Comparison of ENCODE assay signal across 8 mouse cellular contexts in the genomic region with DNA sequence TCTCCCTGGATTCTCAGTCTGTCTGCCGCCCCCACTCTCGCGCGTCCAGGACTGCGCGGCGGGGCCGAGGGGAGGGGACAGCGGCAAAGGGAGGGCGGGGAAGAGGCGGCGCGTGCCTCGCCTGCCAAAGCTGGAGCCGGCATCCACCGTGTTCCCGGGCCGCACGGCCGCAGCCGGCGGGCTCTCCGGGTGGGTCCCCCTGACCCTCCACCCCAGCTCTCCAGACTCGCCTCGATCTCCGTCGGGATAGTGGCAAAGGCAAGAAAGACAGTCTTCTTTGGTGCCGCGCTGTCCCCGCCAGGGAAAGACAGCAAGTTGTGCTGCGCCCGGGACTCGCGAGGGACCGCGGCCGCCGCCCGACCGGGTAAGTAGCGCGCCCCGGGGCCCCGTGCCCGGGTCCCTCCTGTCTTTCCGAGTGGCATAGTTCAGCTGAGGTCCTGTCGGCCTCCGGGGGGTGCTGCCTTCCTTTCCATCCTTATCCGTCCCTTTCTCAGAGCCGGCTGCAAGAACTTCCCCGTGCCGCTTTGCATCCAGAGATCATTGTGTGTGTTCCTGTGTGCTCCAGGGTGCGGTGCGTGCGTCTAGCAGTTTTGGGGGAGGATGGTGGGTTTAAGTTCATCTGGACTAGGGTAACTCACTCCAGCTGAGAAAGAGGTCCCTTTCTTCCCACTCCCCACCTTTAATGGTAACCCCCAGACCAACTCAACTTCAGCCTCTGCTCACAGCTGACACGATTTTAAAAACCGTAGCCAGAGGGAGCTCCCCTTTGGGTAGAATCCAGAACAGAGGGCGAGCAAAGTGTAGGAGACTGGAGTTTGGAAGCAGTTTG. TPM values are rescaled to one million over a fixed set of nuclear protein-coding genes. Genes with fewer than 3 reads are reported as not detected.
DNase-seq lines count a peak whose midpoint lies in the region; ATAC-seq and TF ChIP-seq lines count a peak whose summit lies in the region.

A gene (plus strand): TSS at position 118 of the 829 bp plus-strand sequence.

- peak within 1 kb of the TSS; percentile 58 for H3K27ac ChIP-seq in embryonic facial prominence, embryonic 15.5 days (replicated peaks)
- peak within 1 kb of the TSS; percentile 92 for H3K27ac ChIP-seq in heart, embryonic 10.5 days
- H3K27ac ChIP-seq in kidney, embryonic 15.5 days, result peak within 1 kb of the TSS; percentile 72
- no peak within 1 kb of the TSS for H3K27ac ChIP-seq in liver, embryonic 11.5 days (ENCODE audit: low read depth, low read length)

- WGBS in embryonic facial prominence, embryonic 15.5 days, result under 1% methylated on average over 58 of the region's 58 CpGs
- under 1% methylated on average over 58 of the region's 58 CpGs for WGBS in heart, embryonic 10.5 days
- under 1% methylated on average over 58 of the region's 58 CpGs for WGBS in kidney, embryonic 15.5 days
- WGBS in liver, embryonic 11.5 days, result under 1% methylated on average over 51 of the region's 58 CpGs

- peak; percentile 50 for TF ChIP-seq CTCF in C2C12 (IDR thresholded peaks at IDR 0.05; ENCODE audit: control insufficient read depth, insufficient read depth, insufficient read length)

- peak within 1 kb of the TSS; percentile 79 for H3ac ChIP-seq in C2C12 (ENCODE audit: control insufficient read depth, insufficient read length, low read depth)

- H3K9ac ChIP-seq in embryonic facial prominence, embryonic 15.5 days, result peak within 1 kb of the TSS; percentile 56
- peak within 1 kb of the TSS; percentile 59 for H3K9ac ChIP-seq in kidney, embryonic 15.5 days
- H3K9ac ChIP-seq in liver, embryonic 11.5 days (ENCODE audit: low read depth, low read length), result peak within 1 kb of the TSS; percentile 51; the same call in 1 of the 2 replicates

- no peaks in the 10 kb centered on the region for H3K27me3 ChIP-seq in C2C12 (ENCODE audit: control insufficient read depth, insufficient read depth, insufficient read length)
- 0 out of 2 replicates have a peak, but pooled peaks cover 10% of the 10 kb centered on the region for H3K27me3 ChIP-seq in embryonic facial prominence, embryonic 15.5 days
- H3K27me3 ChIP-seq in heart, embryonic 10.5 days (ENCODE audit: insufficient read depth, poor library complexity, severe bottlenecking), result no peaks in the 10 kb centered on the region
- peaks cover 2% of the 10 kb centered on the region; the same call in 1 of the 2 replicates for H3K27me3 ChIP-seq in kidney, embryonic 15.5 days
- peaks cover 33% of the 10 kb centered on the region for H3K27me3 ChIP-seq in liver, embryonic 11.5 days (replicated peaks; ENCODE audit: control insufficient read depth, insufficient read depth, low read length)

- peak in 1 of 2 experiments; percentile 32 for DNase-seq in adrenal gland, postnatal 4 days (ENCODE audit: low spot score in 2 of 2)
- peak; percentile 85 for DNase-seq in heart, embryonic 10.5 days (ENCODE audit: low spot score)
- peak; percentile 73 for DNase-seq in liver, embryonic 11.5 days (ENCODE audit: low spot score)
- peak; percentile 58 for DNase-seq in naive thymus-derived CD4-positive, alpha-beta T cell, adult 2 months (ENCODE audit: low read depth)
- DNase-seq in thymus, postnatal 25 days, result peak; percentile 30

- peak within 1 kb of the TSS; percentile 91 for H3K4me2 ChIP-seq in embryonic facial prominence, embryonic 15.5 days (replicated peaks)
- H3K4me2 ChIP-seq in kidney, embryonic 15.5 days, result peak within 1 kb of the TSS; percentile 94
- H3K4me2 ChIP-seq in liver, embryonic 11.5 days, result peak within 1 kb of the TSS; percentile 80

- H3K79me2 ChIP-seq in C2C12 (ENCODE audit: control insufficient read depth, insufficient read depth), result peaks cover 49% of the 10 kb centered on the region

- peaks cover 21% of the 10 kb centered on the region for H3K79me3 ChIP-seq in C2C12 (ENCODE audit: low read depth)

- no peaks in the 10 kb centered on the region for H3K9me3 ChIP-seq in embryonic facial prominence, embryonic 15.5 days (replicated peaks)
- no peaks in the 10 kb centered on the region for H3K9me3 ChIP-seq in heart, embryonic 10.5 days
- no peaks in the 10 kb centered on the region for H3K9me3 ChIP-seq in kidney, embryonic 15.5 days (replicated peaks)
- H3K9me3 ChIP-seq in liver, embryonic 11.5 days (ENCODE audit: control insufficient read depth, low read length), result no peaks in the 10 kb centered on the region

- peaks cover 26% of the 10 kb centered on the region for H3K4me1 ChIP-seq in embryonic facial prominence, embryonic 15.5 days
- peaks cover 37% of the 10 kb centered on the region for H3K4me1 ChIP-seq in heart, embryonic 10.5 days
- peaks cover 31% of the 10 kb centered on the region for H3K4me1 ChIP-seq in kidney, embryonic 15.5 days
- no peaks in the 10 kb centered on the region for H3K4me1 ChIP-seq in liver, embryonic 11.5 days (replicated peaks; ENCODE audit: control insufficient read depth, insufficient read depth, low read length)

- peak within 1 kb of the TSS; percentile 59 for H3K4me3 ChIP-seq in C2C12 (ENCODE audit: insufficient read depth, poor library complexity, severe bottlenecking)
- H3K4me3 ChIP-seq in embryonic facial prominence, embryonic 15.5 days (replicated peaks), result peak within 1 kb of the TSS; percentile 65
- H3K4me3 ChIP-seq in heart, embryonic 10.5 days, result peak within 1 kb of the TSS; percentile 83
- H3K4me3 ChIP-seq in kidney, embryonic 15.5 days (replicated peaks), result peak within 1 kb of the TSS; percentile 75
- peak within 1 kb of the TSS; percentile 48 for H3K4me3 ChIP-seq in liver, embryonic 11.5 days (ENCODE audit: low read depth, low read length)

- peak; percentile 89 for ATAC-seq in embryonic facial prominence, embryonic 15.5 days (ENCODE audit: insufficient number of reproducible peaks, low FRiP score, low TSS enrichment, low read depth)
- peak; percentile 89 for ATAC-seq in kidney, embryonic 15.5 days (replicated peaks; ENCODE audit: low FRiP score)
- ATAC-seq in liver, embryonic 11.5 days (replicated peaks; ENCODE audit: low FRiP score), result peak; percentile 51; the same call in 1 of the 2 replicates

- H3K36me3 ChIP-seq in C2C12 (ENCODE audit: control insufficient read depth, insufficient read depth), result peaks cover 17% of the 10 kb centered on the region
- no peaks in the 10 kb centered on the region for H3K36me3 ChIP-seq in embryonic facial prominence, embryonic 15.5 days
- peaks cover 7% of the 10 kb centered on the region; the same call in 1 of the 2 replicates for H3K36me3 ChIP-seq in heart, embryonic 10.5 days
- no peaks in the 10 kb centered on the region for H3K36me3 ChIP-seq in kidney, embryonic 15.5 days
- H3K36me3 ChIP-seq in liver, embryonic 11.5 days (ENCODE audit: control insufficient read depth, insufficient read depth, low read length), result no peaks in the 10 kb centered on the region

TF ChIP-seq in C2C12, 6 proteins besides CTCF, POLR2A, EP300 and RAD21:
- peak; percentile 7 for TF ChIP-seq MAX (IDR thresholded peaks at IDR 0.05)
- no peak for TF ChIP-seq FOSL1 (IDR thresholded peaks at IDR 0.05; ENCODE audit: insufficient read depth, low read length, poor library complexity, severe bottlenecking)
- TF ChIP-seq MYOD1 (IDR thresholded peaks at IDR 0.05; ENCODE audit: control insufficient read depth, insufficient read length, low read depth), result no peak

RNA-seq across cellular contexts. Expression of the gene that starts here (rescaled TPM):
- polyA plus RNA-seq in C2C12 (2012; fragmentation: generic; extraction: Trizol), result 33.0 TPM
- total RNA-seq in adrenal gland, postnatal 4 days (2021), result 10 to 100 TPM; 38.3 to 40.6 TPM
- polyA plus RNA-seq in embryonic facial prominence, embryonic 15.5 days (2015; fragmentation: Nextera tagmentation; extraction: Ambion mirVana), result 72.3 and 77.4 TPM in 2 replicates
- polyA plus RNA-seq in heart, embryonic 10.5 days (2016; fragmentation: Nextera tagmentation; extraction: Ambion mirVana), result 50.8 and 65.4 TPM in 2 replicates
- polyA plus RNA-seq in kidney, embryonic 15.5 days (2015; fragmentation: Nextera tagmentation; extraction: Ambion mirVana), result 108 and 113 TPM in 2 replicates
- 12.9 and 13.1 TPM in 2 replicates for polyA plus RNA-seq in liver, embryonic 11.5 days (2014; fragmentation: Nextera tagmentation; extraction: Ambion mirVana)
